Mouse (Mus musculus) lung, postnatal 0 days (tissue): Measurements from ENCODE around the gene Ushbp1.

Experiments
- CTCF ChIP-seq: IDR thresholded peaks from 2 replicates; pipeline ENCODE4 v1.5.1; 2016; ENCODE audit warnings: antibody characterized with exemption, mild to moderate bottlenecking
- EP300 ChIP-seq: IDR thresholded peaks from 2 replicates; pipeline ENCODE4 v1.6.1; 2016; ENCODE audit warnings: antibody characterized with exemption, mild to moderate bottlenecking, control low read depth

GRCm38 (mm10) chr8:71404951-71405351 lies 9.3 kb upstream of the Ushbp1 start:
- no peak for TF ChIP-seq CTCF
- TF ChIP-seq EP300: no peak
